Mouse (Mus musculus) adrenal gland, adult 8-10 months (tissue): ENCODE data around the gene Ranbp17. TPM values are rescaled to one million over a fixed set of nuclear protein-coding genes. Genes with fewer than 3 reads are reported as not detected.

Experiments used
- DNase-seq: peaks from one replicate; pipeline ENCODE4 v3.0.0; 2022
- total RNA-seq, 4 experiments: library from RNA; stranded (reverse); gene quantifications; 2 replicates each; pipeline ENCODE4 v1.2.4; 2022

Ranbp17 gene
- total RNA-seq, 4 experiments from 2014 or later: 2.7 to 9.9 (median 6.0) TPM

GRCm38 (mm10) chr11:33399346-33399745 lies 114.2 kb downstream of the Ranbp17 start:
- DNase-seq: no peak

DNA sequence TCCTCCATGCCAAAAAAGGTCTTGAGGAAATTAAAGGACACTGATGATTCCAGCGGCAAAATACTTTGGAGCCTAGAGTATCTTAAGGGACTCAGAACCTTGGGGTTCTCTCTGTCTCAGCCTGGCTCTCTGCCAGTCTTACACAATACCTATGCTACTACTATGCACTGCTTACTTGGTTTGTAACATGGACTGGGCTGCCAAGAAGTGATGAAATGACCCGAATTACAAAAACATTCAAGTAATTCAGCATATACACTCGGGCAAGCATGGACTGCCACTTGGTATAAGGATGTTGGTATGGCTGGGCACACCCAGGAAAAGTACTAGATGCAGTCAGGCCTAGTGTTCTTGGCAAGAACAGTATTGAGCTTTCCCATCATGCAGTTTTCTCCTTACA lies 114.8 kb downstream of the Ranbp17 start:
- peak; percentile 17 for DNase-seq

GRCm38 (mm10) chr11:33396275-33396674 lies 117.3 kb downstream of the Ranbp17 start:
- no peak for DNase-seq

- DNase-seq: no peak
These were observed 119.5 kb downstream of the Ranbp17 start for GRCm38 (mm10) chr11:33394093-33394492.

GRCm38 (mm10) chr11:33388685-33389084 lies 124.9 kb downstream of the Ranbp17 start:
- DNase-seq: no peak

- no peak for DNase-seq
These were observed 151.7 kb downstream of the Ranbp17 start for GRCm38 (mm10) chr11:33361867-33362266.

- no peak for DNase-seq
These were observed 164.3 kb downstream of the Ranbp17 start for GRCm38 (mm10) chr11:33349269-33349668.

GRCm38 (mm10) chr11:33342061-33342460 lies 171.5 kb downstream of the Ranbp17 start:
- no peak for DNase-seq

DNA sequence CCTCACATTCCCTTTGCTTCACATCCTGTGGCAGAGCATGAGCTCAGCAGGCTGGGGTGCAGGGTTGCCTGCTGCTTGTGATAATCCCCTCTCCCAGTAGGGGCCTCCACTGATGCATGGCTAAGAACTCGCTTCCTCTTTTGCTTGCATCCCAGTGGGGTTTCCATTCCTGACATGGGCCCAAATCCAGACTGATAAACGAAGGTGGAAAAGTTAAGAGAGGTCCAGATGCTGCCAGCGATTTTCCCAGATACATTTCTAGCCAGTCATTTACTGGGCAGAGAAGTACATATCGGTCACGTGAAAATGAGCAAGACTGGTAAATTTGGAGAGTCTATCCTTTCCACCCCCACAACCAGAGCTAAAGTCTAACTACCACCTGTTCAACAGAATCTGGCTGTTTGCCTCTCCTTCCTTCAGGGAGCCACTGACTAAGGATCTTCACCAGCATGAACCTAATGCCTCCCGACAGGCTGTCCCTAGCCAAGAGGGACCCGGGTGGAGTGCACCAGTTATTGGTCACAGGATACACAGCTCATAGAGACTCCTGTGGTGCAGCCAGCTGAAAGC lies 176.9 kb downstream of the Ranbp17 start:
- DNase-seq: no peak

DNA sequence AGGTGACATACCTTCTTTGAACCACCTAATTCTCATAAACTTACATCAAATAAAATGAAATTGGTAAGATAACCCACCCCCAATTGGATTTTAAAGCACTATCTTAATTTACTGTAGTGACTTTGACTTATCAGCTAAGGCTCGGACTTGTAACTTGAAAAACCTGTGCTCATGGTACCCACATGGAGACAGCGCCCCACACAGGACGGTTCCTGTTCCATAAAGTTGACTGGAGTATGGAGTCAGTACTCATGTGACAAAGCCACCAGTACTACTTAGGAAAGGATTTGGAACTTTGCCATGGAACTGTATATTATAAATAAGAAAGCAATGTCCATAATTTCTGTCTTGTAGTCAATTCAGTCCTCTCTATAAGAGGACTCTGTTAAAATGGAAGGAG lies 177.9 kb downstream of the Ranbp17 start:
- no peak for DNase-seq

- DNase-seq: no peak
These were observed 181.4 kb downstream of the Ranbp17 start for GRCm38 (mm10) chr11:33332137-33332536.

GRCm38 (mm10) chr11:33319006-33319611 lies 194.4 kb downstream of the Ranbp17 start:
- DNase-seq: peak; percentile 69

DNA sequence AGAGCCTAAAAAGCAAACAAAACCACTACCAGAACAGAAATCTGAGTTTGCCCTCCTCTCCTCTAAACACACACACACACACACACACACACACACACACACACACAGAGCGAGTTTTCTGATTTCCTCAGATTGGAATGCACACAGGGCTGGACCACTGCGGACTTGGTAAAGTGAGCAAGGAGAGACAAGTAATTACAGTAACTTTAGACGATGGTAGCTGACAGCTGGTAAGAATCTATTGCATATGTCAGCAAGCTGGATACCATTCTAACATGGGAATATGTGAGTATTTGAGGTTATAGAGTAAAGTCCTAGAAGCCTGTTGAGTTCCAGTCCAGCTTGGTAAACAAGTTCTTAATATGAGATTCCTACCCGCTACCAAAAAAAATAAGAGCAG lies 204.0 kb downstream of the Ranbp17 start:
- DNase-seq: no peak

- DNase-seq: no peak
These were observed 212.7 kb downstream of the Ranbp17 start for GRCm38 (mm10) chr11:33300859-33301258.

DNA sequence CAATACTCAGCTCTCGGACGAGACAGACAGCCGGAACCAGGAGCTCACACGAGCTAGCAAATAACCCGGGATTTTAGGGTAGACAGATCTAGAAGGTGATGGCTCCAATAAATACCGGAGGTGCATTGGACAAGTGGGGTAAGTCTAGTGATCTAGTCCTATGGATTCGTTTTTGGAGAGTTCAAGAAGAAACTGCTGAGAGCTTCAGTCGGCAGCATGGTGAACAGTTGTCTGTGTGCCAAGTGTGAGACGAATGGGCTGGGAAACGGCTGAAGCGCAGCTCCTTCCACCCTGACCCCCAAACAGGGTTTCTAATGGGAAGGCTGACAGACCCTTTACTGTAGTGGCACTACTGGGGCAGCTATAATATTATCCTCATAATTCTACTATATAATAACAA lies 214.2 kb downstream of the Ranbp17 start:
- no peak for DNase-seq

DNA sequence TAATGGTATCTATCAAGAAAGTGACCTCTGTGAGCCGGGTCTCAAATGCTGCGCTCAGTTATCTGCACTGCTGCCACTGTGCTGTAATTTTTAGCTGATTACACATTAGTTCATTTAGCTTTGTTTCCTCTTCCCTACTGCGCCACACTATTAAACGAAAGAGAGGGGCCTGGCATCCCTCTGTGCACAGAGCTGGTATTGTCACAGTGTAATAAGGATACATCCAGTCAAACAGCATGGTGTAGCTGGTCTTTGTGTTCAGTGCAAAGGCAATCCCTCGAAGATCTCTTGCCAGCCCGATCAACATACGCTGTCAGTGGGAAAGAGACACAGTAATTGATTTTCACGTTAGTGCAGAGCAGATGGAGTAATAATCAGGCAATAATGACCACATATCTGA lies 216.4 kb downstream of the Ranbp17 start:
- no peak for DNase-seq

- DNase-seq: no peak
These were observed 218.1 kb downstream of the Ranbp17 start for GRCm38 (mm10) chr11:33295422-33295821.

GRCm38 (mm10) chr11:33294063-33294462 lies 219.5 kb downstream of the Ranbp17 start:
- no peak for DNase-seq

DNA sequence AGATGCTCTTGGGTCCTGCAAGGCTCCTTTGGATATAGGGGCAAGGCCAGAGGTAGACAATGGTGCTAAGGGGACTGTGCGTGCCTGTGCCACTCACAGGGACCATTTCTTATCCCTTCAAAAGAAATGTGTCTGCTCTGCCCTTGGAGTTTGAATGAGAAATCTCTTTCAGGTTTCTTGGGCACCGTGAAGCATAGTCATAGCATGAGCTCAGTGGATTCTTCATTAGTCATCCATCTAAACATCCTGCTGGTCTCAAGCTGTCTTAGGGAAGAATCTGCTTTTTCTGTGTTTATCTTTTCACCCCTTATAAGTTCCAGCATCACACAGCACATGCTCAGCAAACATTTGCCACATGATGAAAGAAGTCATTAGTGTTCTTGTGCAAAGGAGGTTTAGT lies 235.0 kb downstream of the Ranbp17 start:
- DNase-seq: no peak

- no peak for DNase-seq
These were observed 236.9 kb downstream of the Ranbp17 start, which contains the start of gene Gm12117 for GRCm38 (mm10) chr11:33276637-33277036. TSS of gene Gm12117 (minus strand) at chr11:33276737.

- no peak for DNase-seq
These were observed 238.7 kb downstream of the Ranbp17 start for GRCm38 (mm10) chr11:33274816-33275215.

- DNase-seq: no peak
These were observed 239.3 kb downstream of the Ranbp17 start for GRCm38 (mm10) chr11:33274294-33274693.

DNA sequence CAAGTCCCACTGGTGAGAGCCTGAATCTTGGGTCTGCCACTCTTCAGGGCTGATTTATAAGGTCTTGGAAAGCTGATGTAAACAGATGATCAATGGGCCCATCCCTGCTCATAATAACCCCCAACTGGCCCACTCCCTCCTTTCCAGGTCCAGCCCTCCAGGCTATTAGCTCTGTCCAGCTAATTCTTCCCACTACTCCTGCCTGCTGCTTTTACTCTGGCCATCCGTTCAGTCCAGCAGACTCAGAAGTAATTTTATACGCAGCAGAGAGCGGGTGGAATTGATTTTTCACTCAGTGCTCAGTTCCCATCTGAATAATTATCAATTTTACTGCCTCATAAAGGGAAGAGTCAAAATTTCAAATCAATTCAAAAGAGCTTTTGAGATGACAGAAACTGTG lies 273.3 kb downstream of the Ranbp17 start:
- no peak for DNase-seq

GRCm38 (mm10) chr11:33234134-33234533 lies 279.4 kb downstream of the Ranbp17 start:
- DNase-seq: no peak

GRCm38 (mm10) chr11:33232056-33232455 lies 281.5 kb downstream of the Ranbp17 start:
- no peak for DNase-seq
